Mouse (Mus musculus) heart, postnatal 0 days (tissue): ENCODE measurements around the gene Zscan20. TPM values are rescaled to one million over a fixed set of nuclear protein-coding genes. Genes with fewer than 3 reads are reported as not detected.
A peak's percentile ranks its signal among the peaks of the same experiment; 100 is the strongest.
"Not testable (repeated sequence)": the region's sequence is repeated elsewhere in the genome, so short reads cannot be mapped to it uniquely, and the experiment has no call there.

Source experiments
- ATAC-seq: fragments of 200-750 bp; cut with Nextera tagmentation; 2 replicates; pipeline ENCODE4 v1.8.0; 2017; ENCODE audit warnings: low read depth, moderate number of reproducible peaks, moderate library complexity; ENCODE audit not compliant: insufficient read depth
- DNase-seq: peaks from one replicate; pipeline ENCODE4 v3.0.0-alpha.2; 2016; ENCODE audit warnings: low spot score
- H3K27ac ChIP-seq: fragments of 300-500 bp; sonication (generic); 2 replicates; pipeline ENCODE4 v1.5.1; 2014; ENCODE audit warnings: low read depth, mild to moderate bottlenecking
- H3K27me3 ChIP-seq: fragments of 300-500 bp; sonication (generic); 2 replicates; pipeline ENCODE4 v1.6.1; 2014; ENCODE audit warnings: low read length, mixed read lengths; ENCODE audit not compliant: control insufficient read depth, insufficient read depth
- H3K36me3 ChIP-seq: fragments of 300-500 bp; sonication (generic); replicated peaks from 2 replicates; pipeline ENCODE4 v1.6.1; 2014; ENCODE audit warnings: low read length, mixed read lengths; ENCODE audit not compliant: control insufficient read depth, insufficient read depth
- H3K4me1 ChIP-seq: fragments of 300-500 bp; sonication (generic); 2 replicates; pipeline ENCODE4 v1.6.1; 2014; ENCODE audit warnings: antibody characterized with exemption; ENCODE audit not compliant: control insufficient read depth, insufficient read depth
- H3K4me2 ChIP-seq: fragments of 300-500 bp; sonication (generic); 2 replicates; pipeline ENCODE4 v1.6.1; 2014; ENCODE audit warnings: low read depth, mild to moderate bottlenecking, low read length, moderate library complexity
- H3K4me3 ChIP-seq: fragments of 300-500 bp; sonication (generic); 2 replicates; pipeline ENCODE4 v1.5.1; 2014; ENCODE audit warnings: low read depth, low read length
- H3K9ac ChIP-seq: fragments of 300-500 bp; sonication (generic); replicated peaks from 2 replicates; pipeline ENCODE4 v1.6.1; 2014; ENCODE audit warnings: low read depth, low read length, mixed read lengths
- H3K9me3 ChIP-seq: fragments of 300-500 bp; sonication (generic); replicated peaks from 2 replicates; pipeline ENCODE4 v1.6.1; 2016; ENCODE audit warnings: low read length; ENCODE audit not compliant: control insufficient read depth
- CTCF ChIP-seq: IDR thresholded peaks from 2 replicates; pipeline ENCODE4 v1.5.1; 2016; ENCODE audit warnings: antibody characterized with exemption, control low read depth, low read depth
- EP300 ChIP-seq: IDR thresholded peaks from 2 replicates; pipeline ENCODE4 v1.6.1; 2016; ENCODE audit warnings: antibody characterized with exemption, low read depth
- WGBS: fragments of 180-500 bp; shearing (Covaris S2); extraction: QIAGEN DNeasy Blood & Tissue Kit; methylation state at CpG from one replicate; pipeline ENCODE4 v1.1.7; 2014; 5-methylcytosine and 5-hydroxymethylcytosine counted together
- polyA plus RNA-seq: library from polyadenylated mRNA; unstranded; fragments of >200 nt; fragmentation: Nextera tagmentation; extraction: Ambion mirVana; gene quantifications from 2 replicates; pipeline ENCODE4 v1.2.1, GENCODE M21; 2015
- total RNA-seq: library from RNA; depleted of rRNA; stranded (reverse); fragments of >200 nt; gene quantifications from 2 replicates; pipeline ENCODE4 v1.2.3, GENCODE M21; 2014; ENCODE audit warnings: low replicate concordance

Zscan20 gene
- total and polyA plus RNA-seq, 2 experiments from 2014 or later: 0.86 to 27.0 TPM

GRCm38 (mm10) chr4:128618963-128619362 lies 9.1 kb upstream of the Zscan20 start:
- Histone ChIP-seq H3K27ac (no peak overlapping the region), H3K4me1 (no peaks in the 10 kb centered on the region), H3K36me3 (no peaks in the 10 kb centered on the region), H3K4me3 (no peak overlapping the region), H3K4me2 (no peak overlapping the region), H3K9ac (no peak overlapping the region), H3K9me3 (no peaks in the 10 kb centered on the region), H3K27me3 (peaks cover 22% of the 10 kb centered on the region)
- 66% methylated on average over 2 of the region's 2 CpGs for WGBS
- no peak for ATAC-seq
- no peak for DNase-seq
- TF ChIP-seq CTCF (no peak), EP300 (no peak)

DNA sequence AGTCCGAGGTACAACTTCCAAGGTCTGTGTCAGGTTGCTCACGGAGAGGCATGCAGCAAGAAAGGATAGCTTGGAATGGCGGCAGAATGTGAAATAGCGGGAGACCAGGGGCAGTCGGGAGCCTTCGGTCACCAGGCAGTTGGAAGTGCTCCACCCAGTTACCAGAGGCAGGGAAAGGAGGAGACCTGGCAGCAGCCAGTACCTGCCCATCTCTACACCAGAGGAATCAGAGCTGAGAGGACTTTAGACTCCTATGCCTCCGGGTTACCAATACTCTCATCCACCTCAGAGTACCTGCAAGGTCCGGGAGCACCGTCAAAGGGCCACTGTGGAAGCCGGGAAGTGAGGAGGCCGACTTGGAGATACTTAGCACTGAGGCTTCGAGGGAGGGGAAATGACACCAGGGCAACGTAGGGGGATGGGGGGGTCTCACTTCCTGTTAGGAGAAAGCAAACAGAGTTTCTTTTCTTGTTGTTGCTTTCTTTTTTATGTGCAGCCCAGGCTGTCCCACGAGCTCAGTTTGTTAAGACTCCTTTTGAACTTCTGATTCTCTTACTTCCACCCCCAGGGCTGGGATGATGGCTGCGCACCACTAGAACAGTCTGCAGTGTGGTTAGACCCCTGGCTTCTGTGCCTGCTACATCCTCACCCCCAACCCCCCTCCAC lies 8.5 kb upstream of the Zscan20 start, which contains the start of gene Tlr12:
Gene Tlr12, minus strand, starts transcription at position 374 of the 666 bp plus-strand sequence.
- Histone ChIP-seq H3K4me2 (peak within 1 kb of the TSS; percentile 34; the same call in 1 of the 2 replicates), H3K4me3 (no peak within 1 kb of the TSS; the same call in 1 of the 2 replicates), H3K4me1 (no peaks in the 10 kb centered on the region), H3K9me3 (no peaks in the 10 kb centered on the region), H3K27me3 (peaks cover 22% of the 10 kb centered on the region), H3K36me3 (no peaks in the 10 kb centered on the region), H3K27ac (no peak within 1 kb of the TSS), H3K9ac (no peak within 1 kb of the TSS)
- 57% methylated on average over 15 of the region's 15 CpGs for WGBS
- ATAC-seq (no peak), DNase-seq (no peak)
- no peak for TF ChIP-seq EP300
- TF ChIP-seq CTCF: no peak

GRCm38 (mm10) chr4:128617363-128618120 lies 7.6 kb upstream of the Zscan20 start:
- H3K9ac ChIP-seq: no peak overlapping the region
- WGBS: 34% methylated on average over 17 of the region's 17 CpGs

GRCm38 (mm10) chr4:128615761-128616160 lies 5.9 kb upstream of the Zscan20 start:
- Histone ChIP-seq H3K27ac (no peak overlapping the region), H3K9me3 (no peaks in the 10 kb centered on the region), H3K36me3 (no peaks in the 10 kb centered on the region), H3K4me2 (no peak overlapping the region; the same call in 1 of the 2 replicates), H3K4me1 (no peaks in the 10 kb centered on the region), H3K9ac (no peak overlapping the region), H3K4me3 (no peak overlapping the region), H3K27me3 (peaks cover 22% of the 10 kb centered on the region)
- ATAC-seq (no peak), DNase-seq (no peak)
- 82% methylated on average over 14 of the region's 14 CpGs for WGBS
- TF ChIP-seq EP300 (no peak), CTCF (no peak)

More at GRCm38 (mm10) chr4:128617363-128618120, 7.6 kb upstream of the Zscan20 start:
- DNase-seq (no peak), ATAC-seq (no peak)
- H3K27me3 ChIP-seq: peaks cover 22% of the 10 kb centered on the region
- H3K36me3 ChIP-seq: no peaks in the 10 kb centered on the region
- no peaks in the 10 kb centered on the region for H3K9me3 ChIP-seq
- no peak overlapping the region; the same call in 1 of the 2 replicates for H3K4me3 ChIP-seq
- peak overlapping the region; percentile 34; the same call in 1 of the 2 replicates for H3K4me2 ChIP-seq
- no peak for TF ChIP-seq CTCF
- no peak for TF ChIP-seq EP300
- no peaks in the 10 kb centered on the region for H3K4me1 ChIP-seq
- no peak overlapping the region for H3K27ac ChIP-seq

GRCm38 (mm10) chr4:128613326-128613725 lies 3.4 kb upstream of the Zscan20 start:
- no peaks in the 10 kb centered on the region for H3K9me3 ChIP-seq
- no peak overlapping the region for H3K4me2 ChIP-seq
- no peak overlapping the region for H3K27ac ChIP-seq
- no peak for TF ChIP-seq EP300
- TF ChIP-seq CTCF: peak; percentile 72
- no peak overlapping the region for H3K9ac ChIP-seq
- H3K4me3 ChIP-seq: no peak overlapping the region
- no peaks in the 10 kb centered on the region for H3K36me3 ChIP-seq
- WGBS: 20% methylated on average over 8 of the region's 8 CpGs
- H3K4me1 ChIP-seq: 0 out of 2 replicates have a peak, but pooled peaks cover 3% of the 10 kb centered on the region
- no peak for ATAC-seq
- peak; percentile 61 for DNase-seq
- peaks cover 21% of the 10 kb centered on the region for H3K27me3 ChIP-seq

DNA sequence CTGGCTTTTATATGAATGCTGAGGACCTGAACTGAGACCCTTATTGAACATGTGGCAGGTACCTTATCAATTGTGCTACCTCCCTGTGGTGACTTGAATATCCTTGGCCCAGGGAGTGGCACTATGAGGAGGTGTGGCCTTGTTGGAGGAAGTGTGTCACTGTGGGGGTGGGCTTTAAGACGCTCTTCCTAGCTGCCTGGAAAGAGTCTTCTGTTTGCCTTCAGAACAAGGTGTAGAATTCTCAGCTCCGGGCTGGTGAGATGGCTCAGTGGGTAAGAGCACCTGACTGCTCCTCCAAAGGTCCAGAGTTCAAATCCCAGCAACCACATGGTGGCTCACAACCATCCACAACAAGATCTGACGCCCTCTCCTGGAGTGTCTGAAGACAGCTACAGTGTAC lies 1.8 kb upstream of the Zscan20 start:
- ATAC-seq, H3K36me3 ChIP-seq, H3K27me3 ChIP-seq, H3K4me2 ChIP-seq, H3K9ac ChIP-seq, H3K4me1 ChIP-seq, DNase-seq, H3K27ac ChIP-seq, H3K9me3 ChIP-seq, H3K4me3 ChIP-seq: not testable (repeated sequence)
- 80% methylated on average over 3 of the region's 3 CpGs for WGBS
